Mouse (Mus musculus): ENCODE data around the gene Gpx3. TPM values are rescaled to one million over a fixed set of nuclear protein-coding genes. Genes with fewer than 3 reads are reported as not detected.
"Not testable (repeated sequence)": the region's sequence is repeated elsewhere in the genome, so short reads cannot be mapped to it uniquely, and the experiment has no call there.

The Gpx3 gene
- polyA plus RNA-seq, 3 experiments from 2014 or later: 0.67 to 1.6 (median 0.85) TPM

DNA sequence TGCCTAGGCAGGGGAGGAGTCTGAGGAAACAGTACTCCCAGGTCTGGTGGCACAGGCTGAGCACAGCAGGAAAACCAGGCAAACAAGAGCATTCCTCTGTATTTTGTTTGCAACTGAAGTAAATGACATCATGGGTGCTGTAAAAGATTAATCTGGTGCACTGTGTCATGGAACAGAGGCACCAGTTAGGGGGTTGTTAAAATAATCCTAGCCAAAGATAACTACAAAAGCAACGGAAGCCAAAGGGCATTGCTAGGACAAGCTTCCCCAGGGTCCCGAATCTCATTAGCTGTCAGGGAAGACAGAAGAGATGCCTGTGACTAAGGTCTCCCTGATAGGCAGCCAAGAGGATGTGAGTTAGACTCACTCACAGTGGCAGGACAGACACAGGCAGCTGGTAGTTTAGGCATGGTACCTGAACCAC is 21.2 kb upstream of the Gpx3 start:
- ATAC-seq: no peak

DNA sequence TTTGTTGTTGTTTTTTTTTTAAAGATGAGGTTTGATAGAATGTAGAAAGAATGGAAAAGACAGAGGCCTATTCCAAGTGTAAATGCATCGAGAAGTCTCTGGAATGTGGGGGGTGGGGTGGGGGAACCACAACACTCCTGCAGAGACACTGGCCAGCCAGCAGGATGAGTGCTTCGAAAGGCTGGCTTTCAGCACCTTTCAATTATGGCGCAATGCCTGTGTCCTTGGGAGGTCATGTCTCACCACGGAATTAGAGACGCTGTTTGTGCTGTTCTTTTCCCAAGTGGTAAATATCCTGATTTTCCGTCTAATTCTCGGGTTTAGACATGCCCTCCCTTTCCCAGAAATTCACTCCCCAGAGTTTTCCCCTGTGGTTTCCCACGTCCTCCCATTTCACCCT is 19.6 kb upstream of the Gpx3 start:
- ATAC-seq: no peak

DNA sequence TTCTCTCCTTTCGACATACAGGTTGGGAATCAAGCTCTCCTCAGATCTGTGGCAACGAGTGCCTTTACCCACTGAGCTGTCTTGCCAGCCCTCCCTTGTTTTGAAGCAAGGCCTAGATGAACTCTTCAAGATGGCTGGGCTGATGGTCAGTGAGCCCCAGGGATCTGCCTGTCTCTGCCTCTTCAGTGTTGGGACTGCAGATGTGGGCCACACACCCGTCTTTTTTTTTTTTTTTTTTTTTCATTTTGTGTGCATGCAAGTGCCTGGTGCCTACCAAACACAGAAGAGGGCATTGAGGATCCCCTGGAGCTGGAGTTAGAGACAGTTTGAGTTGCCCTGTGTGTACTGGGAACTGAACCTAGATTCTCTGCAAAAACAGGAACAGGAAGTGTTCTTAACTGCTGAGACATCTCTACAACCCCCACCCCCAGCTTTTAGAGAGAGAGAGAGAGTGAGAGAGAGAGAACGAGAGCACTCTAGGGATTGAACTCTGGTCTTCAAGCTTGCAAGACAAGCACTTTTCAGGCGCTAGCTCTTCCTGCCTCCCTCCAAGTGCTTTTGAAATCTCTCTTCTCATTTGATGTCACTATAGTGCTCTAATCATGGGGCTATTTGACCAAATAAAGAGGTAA is 17.9 kb upstream of the Gpx3 start:
- peak; percentile 54 for ATAC-seq

DNA sequence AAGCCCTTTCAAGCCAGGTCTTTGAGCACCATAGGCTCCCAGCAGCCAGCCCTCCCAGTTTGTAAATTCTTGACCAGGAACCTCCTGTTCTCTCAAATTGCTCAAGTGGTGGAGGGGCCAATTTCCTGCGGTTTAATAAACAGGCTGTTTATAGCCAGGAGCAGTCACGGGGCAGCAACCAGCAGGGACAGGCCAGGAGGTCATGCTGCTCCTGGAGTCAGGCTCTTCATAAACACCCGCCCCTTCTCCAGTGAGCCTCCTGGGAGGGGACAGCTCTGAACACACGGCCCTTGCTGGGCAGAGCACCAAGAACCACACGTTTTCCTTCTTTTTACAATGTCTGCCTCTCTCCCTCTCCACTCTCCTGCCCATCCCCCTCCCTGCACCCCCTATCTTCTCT is 17.3 kb upstream of the Gpx3 start:
- ATAC-seq: no peak

- no peak for ATAC-seq
Observed at GRCm38 (mm10) chr11:54885406-54885805, 16.8 kb upstream of the Gpx3 start.

- ATAC-seq: no peak
Observed at GRCm38 (mm10) chr11:54887927-54888326, 14.3 kb upstream of the Gpx3 start.

- ATAC-seq: no peak
Observed at GRCm38 (mm10) chr11:54891341-54891740, 10.9 kb upstream of the Gpx3 start.

DNA sequence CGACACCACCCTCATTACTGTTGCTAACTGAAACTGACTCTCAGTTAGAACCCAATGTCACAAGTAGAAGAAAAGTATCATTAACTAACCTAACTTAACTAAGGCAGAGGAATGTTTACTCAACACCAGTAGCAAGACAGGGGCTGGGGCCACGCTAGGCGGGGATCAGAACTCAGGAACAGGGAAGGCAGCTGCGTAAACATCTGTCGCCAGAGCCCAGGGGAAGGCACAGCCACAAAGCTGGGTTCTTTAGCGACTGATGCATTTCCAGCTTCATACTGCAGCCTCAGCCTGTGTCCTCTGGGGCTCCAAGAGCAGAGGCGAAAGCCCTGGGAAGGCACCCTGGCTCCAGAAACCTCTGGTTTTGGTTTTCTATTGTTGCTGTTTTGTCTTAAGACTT is 10.2 kb upstream of the Gpx3 start:
- no peak for ATAC-seq

DNA sequence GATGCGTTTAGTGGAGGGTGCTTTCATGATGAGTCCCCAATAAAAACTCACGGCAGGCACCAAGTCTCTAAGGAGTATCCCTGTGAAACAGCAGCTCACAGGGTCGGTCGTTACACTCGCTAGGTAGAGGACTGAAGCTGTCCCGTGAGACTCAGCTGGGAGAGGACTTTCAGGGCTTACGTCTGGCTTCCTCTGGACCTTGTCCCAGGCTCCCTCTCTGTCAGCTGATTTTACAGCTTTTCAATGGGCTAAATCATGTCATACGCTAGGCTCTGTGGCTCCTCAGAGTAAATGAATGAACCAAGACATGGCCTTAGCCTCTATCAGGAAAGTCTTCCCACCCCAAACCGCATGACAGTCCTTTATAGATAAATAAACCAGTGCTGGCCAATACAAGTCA is 7.7 kb upstream of the Gpx3 start:
- ATAC-seq: no peak

GRCm38 (mm10) chr11:54896646-54897045 is 5.6 kb upstream of the Gpx3 start:
- not testable (repeated sequence) for ATAC-seq

- ATAC-seq: no peak
Observed at GRCm38 (mm10) chr11:54897470-54897869, 4.8 kb upstream of the Gpx3 start.

DNA sequence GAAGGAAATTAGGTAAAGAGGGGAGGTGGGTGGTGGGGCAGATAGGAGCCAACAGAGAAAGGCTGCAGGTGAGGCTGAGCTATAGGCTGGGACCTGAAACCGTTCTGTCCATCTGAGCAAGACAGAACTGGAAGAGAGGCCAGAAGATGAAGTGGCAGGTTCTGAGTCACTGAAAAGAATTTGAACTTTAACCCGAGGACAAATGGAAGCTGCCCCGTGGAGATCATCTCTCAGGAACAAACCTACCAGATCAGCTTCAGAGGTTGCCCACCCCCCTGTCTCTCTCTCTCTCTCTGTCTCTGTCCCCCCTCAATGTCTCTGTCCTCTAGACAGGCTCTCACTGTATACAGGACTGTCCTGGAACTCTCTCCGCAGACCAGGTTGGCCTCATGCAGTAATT is 2.6 kb upstream of the Gpx3 start:
- ATAC-seq: no peak

DNA sequence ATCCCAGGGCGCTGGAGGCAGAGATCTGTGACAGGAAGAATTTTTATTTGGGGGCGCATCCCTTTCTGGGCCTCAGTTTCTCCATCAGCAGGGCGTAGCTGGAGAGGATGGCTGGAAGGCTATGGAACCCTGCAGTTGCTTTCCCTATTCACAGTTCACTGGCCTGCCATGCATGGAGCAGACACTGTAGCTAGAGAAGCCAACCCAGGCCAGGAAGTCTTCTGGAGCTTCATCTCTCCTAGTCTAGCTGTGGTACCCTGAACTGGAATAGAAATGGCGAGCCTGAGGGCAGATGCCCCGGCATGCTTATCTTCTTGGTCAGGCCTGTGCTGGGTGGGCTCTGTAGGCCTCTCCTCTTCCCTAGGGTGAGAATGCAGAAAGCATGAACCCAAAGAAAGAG is 1.1 kb downstream of the Gpx3 start:
- no peak for ATAC-seq

DNA sequence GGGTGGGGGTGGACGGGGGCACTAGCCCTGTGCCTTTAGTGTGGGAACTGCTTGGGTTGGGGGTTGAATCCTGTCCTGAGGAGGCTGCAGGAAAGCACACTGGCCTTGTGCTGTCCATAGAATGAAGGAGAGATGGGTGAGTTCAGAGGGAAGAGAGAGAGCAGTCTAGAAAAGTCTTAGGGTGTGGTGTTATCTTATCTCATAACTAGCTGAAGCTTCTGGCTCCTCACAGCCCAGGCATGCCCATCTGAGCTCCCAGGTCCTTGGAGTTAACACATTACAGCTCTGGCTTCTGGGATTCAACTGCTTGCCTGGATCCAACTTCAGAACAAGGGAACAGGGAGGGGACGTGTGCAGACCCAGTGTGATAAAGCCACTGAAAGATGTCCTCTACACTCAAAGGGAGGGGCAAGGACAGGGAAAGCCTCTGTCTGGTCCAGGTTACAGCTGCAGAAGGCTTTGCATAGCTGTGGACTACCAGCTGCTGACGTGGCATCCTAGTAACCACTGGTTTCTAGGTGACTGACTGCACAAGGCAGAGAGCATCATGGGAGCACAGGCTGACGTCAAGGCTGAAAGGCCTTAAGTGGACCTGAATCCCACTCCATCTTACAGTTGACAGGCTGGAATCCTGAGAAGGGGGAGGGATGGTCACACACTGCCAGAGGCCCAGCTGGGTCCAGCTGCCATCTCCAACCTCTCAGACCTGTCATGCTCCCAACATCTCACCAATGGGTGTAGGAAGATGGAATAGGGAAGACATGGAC is 1.9 kb downstream of the Gpx3 start:
- peak; percentile 52 for ATAC-seq

- ATAC-seq: no peak
Observed at GRCm38 (mm10) chr11:54905086-54905485, 2.8 kb downstream of the Gpx3 start.

GRCm38 (mm10) chr11:54905931-54906330 is 3.7 kb downstream of the Gpx3 start:
- ATAC-seq: no peak

DNA sequence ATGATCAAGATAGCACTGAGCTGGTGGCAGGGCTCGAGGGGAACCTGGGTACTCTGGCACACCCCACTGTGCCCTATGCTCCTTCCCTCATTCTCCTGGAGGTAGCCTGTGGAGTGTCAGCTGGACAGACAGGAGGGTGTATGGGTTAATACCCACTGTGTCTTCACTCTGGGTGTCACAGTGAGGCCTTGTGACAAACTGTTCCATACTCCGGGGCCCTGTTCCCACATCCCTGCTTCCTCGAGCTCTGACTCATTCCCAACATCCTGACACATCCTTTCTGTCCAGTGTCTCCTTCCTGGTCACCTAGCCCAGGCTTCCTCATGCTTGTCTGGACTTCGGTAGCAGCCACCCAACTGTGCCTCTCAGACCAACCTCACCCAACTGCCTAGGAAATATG is 4.2 kb downstream of the Gpx3 start:
- no peak for ATAC-seq

DNA sequence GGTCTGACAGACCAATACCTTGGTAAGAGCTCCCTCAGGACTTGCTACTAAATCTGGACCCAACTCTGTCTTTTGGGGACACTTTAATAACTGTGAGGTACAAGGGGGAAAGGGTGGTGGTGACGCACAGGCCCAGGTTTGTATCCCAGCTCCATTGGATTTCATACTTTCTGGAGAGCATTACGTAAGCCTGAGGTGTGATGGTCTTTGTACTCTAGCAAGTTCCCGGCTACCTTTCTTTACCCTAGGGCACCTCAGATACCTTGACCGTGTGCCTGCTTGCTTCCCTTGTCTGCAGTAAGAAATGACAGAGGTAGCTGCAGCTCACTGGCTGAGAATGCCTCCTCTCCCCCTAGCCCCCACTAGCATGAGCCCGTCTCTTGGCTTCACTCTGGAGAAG is 5.0 kb downstream of the Gpx3 start:
- no peak for ATAC-seq

DNA sequence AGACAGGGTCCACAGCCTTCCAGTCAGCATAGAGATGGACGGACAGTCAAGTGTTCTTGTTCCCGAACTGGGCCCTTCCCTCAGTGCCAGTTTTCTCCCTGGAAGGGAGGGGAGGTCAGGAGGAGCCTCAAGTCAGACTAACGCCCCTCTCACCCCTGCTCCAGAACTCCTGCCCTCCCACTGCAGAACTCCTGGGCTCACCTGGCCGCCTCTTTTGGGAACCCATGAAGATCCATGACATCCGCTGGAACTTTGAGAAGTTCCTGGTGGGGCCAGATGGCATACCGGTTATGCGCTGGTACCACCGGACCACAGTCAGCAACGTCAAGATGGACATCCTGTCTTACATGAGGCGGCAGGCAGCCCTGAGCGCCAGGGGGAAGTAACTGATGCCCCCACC is 7.0 kb downstream of the Gpx3 start:
- ATAC-seq: no peak

DNA sequence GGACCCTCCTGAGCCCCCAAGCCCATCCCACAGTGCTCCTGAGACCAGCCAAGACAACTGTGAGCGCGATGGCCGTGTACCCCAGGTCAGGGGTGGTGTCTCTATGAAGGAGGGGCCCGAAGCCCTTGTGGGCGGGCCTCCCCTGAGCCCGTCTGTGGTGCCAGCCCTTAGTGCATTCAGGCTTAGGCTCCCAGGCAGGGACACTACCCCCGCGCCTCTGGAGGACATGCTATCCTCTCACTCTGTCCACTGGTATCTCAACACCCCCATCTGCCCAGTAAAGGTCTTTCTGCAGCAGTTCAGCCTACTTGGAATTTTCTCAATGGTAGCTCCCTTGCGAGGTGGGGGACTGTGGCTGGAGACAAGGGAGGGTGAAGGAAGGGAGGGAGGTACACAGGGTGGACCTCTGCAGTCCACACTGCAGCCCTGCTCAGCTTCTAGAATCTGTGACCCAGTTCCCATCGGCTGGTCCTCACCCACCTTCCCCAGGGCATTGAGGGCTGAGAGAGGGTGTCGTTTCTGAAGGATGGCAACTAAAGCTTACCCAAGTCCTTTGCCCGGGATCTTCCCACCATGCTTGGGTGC is 7.9 kb downstream of the Gpx3 start:
- no peak for ATAC-seq

DNA sequence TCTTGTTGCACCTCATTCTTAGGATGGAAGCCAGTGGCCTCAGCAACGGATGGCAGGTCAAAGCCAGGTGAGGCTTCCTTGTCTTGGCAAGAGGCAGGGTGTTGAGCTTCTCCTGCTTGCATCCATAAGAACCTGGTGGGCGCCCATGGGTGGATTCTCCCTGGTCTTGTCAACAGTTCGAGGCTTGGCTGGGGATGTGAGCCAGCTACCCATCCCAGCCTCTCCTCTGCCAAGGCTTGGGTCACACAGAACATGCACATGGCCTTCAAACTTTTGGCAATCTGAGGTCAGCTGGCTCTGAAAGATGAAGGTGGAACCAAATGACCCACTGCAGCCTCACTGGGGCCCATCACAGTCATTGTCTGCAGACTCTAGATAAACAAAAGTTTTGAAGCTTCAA is 8.9 kb downstream of the Gpx3 start:
- ATAC-seq: no peak

- ATAC-seq: no peak
Observed at GRCm38 (mm10) chr11:54911671-54912502, 9.6 kb downstream of the Gpx3 start.

Measured in inflammation-experienced regulatory T-cells, adult 6 months (primary cell).